Mouse (Mus musculus) heart, postnatal 14 days (tissue): Measurements from ENCODE around the gene Alox8. TPM values are rescaled to one million over a fixed set of nuclear protein-coding genes. Genes with fewer than 3 reads are reported as not detected.

Experiments used
- DNase-seq, 2 experiments: peaks; one replicate each; pipeline ENCODE4 v3.0.0; 2021 to 2022
- intact Hi-C: fragments of 180-260 bp; cut with DNase I; formaldehyde crosslinking; loops from one replicate; pipeline ENCODE4 v1.15.1; 2025
- long read RNA-seq, 2 experiments: library from polyadenylated mRNA; stranded (forward); transcript quantifications; one replicate each; pipeline ENCODE4 v2.0.0; 2021
- total RNA-seq, 2 experiments: library from RNA; stranded (reverse); gene quantifications; 2 replicates each; pipeline ENCODE4 v1.2.3; 2021

Gene Alox8
- total RNA-seq: 1 to 10 TPM in 1 of 2 experiments, under 1 TPM in 1; 0.88 to 1.7 TPM
- long read RNA-seq, experiment 1, partial matches to known transcripts: 2 of 2 reads
- long read RNA-seq, experiment 1, other reads (novel, unspliced or antisense): 0 of 2 reads
- long read RNA-seq, experiment 2, partial matches to known transcripts: 5 of 5 reads
- long read RNA-seq, experiment 2, other reads (novel, unspliced or antisense): 0 of 5 reads

DNA sequence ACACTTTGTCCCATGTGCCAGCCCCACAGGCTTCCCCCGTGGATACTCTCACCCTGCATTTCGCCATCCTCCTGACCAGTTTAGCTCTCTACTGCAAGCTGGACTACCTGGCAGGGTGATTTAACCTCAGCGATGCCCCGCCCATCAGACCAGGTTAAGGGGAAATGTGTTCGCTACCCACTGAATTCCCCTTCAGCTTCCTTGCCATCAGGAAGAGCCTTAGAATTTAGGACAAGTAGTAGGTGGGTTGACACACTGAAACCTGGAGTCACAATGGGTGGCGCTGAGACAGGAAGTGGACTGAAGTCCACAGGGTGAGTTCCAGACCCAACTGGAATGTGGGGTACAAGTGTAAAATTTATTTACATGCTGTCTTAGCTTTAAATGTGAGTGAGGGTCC lies at the start of gene Alox8:
Gene Alox8, minus strand, starts transcription at position 101 of the 400 bp plus-strand sequence.
- intact Hi-C loops: no loop called here
- no peak for DNase-seq

DNA sequence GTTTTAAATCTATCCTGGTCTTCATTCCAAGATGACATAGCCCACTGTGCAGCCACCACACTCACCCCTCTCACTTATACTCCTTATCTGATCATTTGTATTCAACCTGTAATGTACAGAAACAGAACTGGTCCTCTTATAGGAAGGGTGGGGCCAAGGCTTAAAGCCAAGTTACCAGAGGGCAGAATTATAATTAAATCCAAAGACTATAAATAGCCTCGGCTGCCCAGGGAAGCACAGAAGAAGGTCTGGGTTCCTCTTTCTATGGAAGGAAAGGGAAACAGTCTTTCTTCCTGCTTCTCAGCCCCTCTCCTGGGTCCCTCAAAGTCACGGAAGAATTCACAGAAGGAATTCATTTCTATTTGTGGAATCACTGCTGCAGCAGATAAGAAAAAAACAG lies 48.0 kb upstream of the Alox8 start:
- peak; percentile 18 to 31 for DNase-seq
- intact Hi-C loops: loop anchor here (1.0 to 5.0 kb wide), 2 partner anchors 52 to 178 kb away; no protein-coding TSS in a partner anchor

DNA sequence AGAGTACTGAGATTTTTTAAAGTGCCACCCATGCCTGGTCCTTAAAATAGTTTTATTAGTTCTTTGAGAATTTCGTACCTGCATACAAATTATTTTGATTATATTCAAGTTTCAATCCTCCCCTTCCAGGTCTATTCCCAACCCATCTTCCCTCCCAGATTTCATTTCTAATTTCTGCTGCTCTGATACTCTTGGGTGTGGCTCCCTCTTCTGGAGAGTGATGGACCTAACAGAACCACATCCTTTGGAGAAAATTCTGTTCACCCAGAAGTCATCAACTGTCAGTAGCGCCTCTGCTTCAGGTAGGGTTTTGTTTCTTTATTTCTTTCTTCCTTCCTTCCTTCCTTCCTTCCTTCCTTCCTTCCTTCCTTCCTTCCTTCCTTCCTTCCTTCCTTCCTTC lies 47.3 kb upstream of the Alox8 start:
- intact Hi-C loops: loop anchor here (1.0 to 5.0 kb wide), 3 partner anchors 52 to 178 kb away; partner anchors contain the start of gene Aloxe3
- peak; percentile 45 to 76 for DNase-seq

DNA sequence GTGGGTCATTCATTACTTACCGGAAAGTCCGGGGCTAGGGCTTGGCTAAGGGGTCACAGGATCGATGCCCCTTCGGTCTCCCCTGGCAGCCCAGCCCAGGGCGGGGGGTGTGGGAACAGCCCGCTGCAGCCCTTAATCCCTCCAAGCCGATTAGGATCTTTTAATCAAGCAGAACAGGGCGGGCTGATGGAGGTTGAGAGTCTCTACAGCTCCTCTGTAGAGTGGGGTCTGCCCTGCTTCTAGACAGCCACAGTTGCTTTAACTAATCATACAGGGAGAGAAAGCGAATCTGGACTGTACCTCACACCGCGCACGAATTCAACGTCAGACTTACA lies 39.2 kb upstream of the Alox8 start, which contains the start of gene Gucy2e:
Gene Gucy2e, minus strand, starts transcription at position 111 of the 335 bp plus-strand sequence.
- intact Hi-C loops: no loop called here

DNA sequence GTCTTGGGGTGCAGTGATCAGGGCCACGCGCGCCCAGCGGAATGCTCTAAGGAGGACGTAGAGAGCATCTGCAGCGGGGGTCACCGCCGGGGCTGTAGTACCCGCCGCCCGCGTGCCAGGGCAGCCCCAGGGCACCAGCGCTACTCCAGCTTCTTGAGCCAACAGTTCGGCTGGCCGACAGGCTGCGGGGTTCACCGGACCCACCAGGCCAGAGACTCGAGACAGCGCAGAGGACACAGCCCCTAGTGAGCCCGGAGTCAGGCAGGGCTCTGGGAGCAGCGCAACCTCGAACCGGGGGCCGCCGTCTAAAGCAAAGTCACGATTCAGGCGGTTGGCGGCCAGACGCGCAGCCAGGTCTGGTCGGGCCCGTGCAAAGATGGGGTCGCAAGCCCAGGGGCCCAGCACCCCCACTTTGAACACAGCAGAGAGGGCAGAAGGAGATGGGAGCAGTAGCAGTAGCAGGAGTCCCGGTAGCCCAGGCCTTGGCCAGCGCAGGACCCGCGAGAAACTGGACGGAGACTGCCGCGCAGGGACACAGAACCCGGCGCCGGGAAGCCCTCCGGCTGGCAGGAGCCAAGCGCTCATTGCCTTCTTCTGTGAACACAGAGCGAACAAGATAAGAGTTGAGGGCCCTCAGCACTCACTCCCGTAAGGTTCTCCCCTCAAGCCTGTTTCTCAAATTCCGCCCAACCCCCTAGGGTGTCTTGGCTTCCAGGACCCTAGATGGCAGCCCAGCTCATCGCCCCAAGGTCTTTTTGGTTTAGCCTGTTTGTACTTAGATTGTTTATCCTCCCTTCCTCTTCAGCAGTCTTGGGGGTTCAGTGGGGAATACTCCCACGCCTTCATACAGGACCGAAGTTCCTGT lies 38.6 kb upstream of the Alox8 start:
- DNase-seq: no peak
- intact Hi-C loops: no loop called here

More for the DNA sequence above, 39.2 kb upstream of the Alox8 start, which contains the start of gene Gucy2e:
- DNase-seq: no peak

DNA sequence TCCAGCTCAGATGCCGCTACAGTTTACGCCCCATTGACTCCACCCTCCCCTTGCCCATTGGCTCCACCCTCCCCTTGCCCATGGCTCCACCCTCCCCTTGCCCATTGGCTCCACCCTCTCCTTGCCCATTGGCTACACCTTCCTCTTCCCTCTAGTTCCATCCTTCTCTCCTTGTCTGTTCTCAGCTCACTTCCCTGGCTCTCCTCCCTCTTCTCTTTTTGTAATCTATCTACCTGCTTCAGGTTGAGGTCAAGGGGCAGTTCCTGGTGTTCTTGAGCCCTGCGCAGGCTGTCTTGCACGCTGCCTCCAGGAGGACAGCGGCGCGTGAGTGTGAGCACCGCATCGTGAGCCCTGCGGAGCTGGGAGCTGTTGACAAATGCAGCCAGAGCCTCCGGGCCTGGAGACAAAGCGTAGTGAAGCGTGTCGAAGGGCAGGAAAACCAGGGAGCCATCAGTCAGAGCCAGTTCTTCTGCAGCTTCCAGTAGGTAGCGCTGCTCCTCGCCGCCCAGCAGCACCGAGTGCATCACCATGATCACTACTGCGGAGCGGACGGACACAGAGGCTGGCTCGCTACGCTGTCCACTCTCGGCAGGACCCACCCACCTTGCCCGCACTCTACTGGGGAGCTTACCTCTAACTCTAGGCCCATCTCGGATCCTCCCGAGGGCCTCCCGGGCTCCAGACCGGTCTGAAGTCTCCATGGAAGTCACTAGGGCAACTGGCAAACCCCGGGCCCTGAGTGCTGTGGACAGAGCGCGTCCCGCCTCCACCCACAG lies 37.8 kb upstream of the Alox8 start:
- intact Hi-C loops: no loop called here
- DNase-seq: peak; percentile 26 to 41

DNA sequence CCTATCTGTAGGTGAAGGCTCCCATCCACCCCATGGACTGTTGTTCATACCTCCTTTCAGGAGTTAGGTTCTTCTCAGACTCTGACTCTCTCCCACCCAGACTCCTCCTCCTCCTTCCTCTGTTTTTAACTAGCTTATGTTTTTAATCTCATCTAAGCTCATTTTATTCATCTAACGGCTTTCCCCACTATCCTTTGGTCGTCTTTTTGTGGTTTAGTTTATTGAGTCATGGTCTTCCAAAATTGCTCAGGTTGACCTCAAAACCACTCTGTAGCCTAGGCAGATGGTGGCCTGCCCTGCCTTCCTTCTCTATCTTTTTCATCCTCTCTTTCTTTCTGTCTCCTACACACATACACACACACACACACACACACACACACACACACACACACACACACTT lies 35.5 kb upstream of the Alox8 start:
- no peak for DNase-seq
- intact Hi-C loops: no loop called here

DNA sequence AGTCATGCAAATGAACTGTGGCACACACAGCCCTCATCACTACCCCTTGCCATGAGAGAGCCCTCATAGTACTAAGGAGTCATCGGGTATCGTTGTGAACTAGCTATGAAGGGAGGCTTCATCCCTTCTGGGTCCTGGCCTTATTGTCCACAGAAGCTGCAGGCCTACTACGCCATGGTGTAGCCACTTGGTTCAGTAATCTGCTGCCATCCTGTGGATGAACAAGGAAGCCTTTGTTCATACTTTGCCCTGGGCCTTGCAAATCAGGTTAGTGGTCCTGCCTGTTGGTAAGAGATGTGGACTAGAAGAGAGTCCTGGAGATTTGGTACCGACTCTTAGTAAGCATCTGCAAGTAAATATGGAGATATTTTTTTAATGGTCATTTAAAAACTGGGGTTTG lies 32.8 kb upstream of the Alox8 start:
- intact Hi-C loops: no loop called here
- no peak for DNase-seq

DNA sequence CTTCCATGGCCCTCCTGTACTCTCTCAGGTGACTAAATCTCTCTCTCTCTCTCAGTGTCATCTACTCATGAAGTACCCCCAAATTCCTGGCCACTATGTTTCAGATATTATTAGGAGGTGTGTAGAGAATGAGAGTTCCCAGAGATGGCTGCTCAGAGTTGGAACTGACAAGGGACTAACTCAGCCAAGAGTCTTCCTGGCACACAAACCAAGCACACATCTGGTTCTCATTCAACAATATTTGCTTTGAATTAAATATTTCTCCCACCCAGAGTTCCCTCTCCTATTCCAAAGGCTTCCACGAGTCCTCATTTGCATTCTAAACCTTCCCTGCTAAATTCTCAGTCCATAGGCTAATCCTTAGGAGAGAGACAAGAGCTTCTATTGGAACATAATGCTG lies 28.1 kb upstream of the Alox8 start:
- no peak for DNase-seq
- intact Hi-C loops: no loop called here

DNA sequence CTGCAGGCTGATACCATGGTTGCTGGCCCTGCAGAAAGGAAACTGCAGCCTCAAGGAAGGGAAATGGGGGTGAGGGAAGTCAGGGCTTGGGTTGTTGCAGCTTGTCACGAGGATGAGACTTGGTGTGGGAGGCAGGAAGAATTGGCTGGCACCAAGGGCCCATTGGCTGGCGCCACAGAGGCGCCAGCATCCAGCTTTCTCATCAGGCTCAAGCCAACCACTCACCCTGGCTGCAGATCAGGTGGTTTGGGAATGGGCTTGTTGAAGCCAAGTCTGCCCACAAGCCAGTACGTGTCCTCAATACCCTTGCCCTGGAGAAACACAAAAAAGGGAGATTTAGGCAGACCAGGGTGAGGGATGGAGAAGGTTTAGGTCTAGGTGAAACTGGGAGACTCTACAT lies 25.5 kb upstream of the Alox8 start:
- intact Hi-C loops: no loop called here
- peak; percentile 25 to 35 for DNase-seq

DNA sequence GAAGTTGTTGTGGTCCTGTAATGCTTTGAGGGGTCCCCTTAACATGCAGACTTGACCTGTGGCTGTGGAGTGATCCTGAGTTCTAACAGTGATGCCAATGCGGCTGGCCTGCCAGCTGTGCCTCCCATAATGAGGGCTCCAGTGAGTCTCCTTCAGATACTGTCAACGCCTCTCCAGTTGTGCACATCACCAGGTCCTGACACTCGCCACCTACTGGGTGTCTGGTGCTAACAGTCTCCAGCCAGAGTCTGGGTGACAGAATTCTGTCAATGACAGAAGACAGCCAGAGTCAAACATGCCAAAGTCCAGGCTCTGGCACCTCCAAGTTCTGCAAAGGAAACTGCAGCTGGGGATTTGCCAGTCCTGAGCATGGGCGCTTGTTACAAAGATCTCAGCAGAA lies 23.4 kb upstream of the Alox8 start:
- peak; percentile 23 to 65 for DNase-seq
- intact Hi-C loops: no loop called here

DNA sequence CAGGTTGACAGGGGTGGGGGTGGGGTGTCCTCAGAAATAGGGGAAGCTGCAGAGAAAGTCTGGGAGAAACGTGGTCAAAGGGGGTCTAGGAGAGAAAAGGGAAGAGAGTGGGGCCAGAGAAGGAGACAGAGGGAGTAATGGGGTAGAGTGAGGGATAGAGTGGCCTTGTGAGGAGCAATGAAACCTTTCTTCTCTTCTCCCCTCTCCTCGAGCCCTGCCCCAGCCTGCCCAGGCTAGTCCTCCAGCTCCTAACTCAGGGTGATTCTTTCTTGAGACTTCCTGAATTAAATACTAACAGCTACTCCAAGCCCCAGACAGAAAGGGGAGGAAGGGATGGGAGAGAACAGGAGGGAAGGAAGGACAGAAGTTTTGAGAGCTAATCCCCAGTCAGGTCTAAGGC lies 21.0 kb upstream of the Alox8 start:
- no peak for DNase-seq
- intact Hi-C loops: no loop called here

DNA sequence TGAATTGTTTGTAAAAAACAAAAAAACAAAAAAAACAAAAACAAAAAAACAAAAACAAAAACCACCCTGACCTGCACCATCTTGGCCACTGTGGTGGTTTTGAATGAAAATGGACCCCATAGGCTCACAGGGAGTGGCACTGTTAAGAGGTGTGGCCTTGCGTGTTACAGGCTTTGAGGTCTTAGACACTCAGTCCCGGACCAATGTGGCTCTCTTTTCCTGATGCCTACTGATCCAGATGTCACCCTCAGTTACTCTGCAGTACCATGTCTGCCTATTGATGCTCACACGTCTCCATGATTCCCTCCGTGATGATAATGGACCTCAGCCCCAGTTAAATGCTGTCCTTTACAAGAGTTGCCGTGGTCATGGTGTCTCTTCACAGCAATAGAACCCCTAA lies 19.8 kb upstream of the Alox8 start:
- DNase-seq: no peak
- intact Hi-C loops: no loop called here

DNA sequence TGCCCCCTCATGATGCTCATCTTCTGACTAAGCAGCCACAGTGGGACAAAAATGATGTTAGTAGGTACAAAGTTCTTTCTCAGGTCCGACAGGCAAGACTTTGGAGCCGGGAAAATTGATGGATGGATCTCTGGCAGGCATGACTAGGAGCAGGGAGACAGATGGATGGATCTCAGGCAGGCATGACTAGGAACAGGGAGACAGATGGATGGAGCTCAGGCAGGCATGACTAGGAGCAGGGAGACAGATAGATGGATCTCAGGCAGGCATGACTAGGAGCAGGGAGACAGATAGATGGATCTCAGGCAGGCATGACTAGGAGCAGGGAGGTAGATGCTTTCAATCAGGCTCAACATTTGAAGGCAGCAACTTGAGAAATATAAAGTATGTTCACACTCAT lies 13.8 kb upstream of the Alox8 start:
- intact Hi-C loops: no loop called here
- DNase-seq: no peak

DNA sequence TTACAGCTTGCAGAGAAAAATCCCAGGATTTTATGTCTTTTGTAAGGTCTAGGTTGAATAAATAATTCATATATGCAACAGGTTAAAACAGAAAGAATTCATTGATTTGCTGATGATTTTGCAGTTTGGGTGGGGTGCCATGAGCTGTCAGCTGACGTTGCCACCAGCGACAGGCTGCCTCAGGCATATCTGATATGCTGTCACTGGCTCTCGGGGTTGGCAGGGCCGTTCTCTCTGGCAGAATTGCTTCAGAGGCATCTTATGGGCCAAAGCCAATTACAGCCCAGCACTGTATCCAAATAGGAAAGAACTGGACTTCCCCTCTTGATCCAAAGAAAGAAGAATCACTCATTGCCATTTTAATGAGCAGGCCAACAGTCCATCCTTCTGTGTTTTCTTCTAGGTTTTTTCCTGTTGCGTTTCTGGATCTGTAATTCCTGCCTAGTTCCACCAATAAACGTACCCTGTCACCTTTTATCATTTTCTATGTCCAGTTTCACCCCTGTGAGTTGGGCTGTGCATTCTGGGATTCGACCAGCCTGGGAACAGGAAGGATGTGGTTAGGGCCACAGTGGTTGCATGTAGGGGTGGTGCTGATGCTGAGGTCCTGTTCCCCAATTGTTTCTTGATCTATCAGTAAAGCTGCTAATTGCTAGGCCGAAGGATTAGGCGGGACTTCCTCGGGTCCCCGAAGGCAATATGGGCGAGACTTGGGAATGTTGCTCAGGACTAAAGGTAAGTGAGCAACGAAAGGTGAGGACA lies 5.0 kb upstream of the Alox8 start:
- intact Hi-C loops: no loop called here
- DNase-seq: no peak

DNA sequence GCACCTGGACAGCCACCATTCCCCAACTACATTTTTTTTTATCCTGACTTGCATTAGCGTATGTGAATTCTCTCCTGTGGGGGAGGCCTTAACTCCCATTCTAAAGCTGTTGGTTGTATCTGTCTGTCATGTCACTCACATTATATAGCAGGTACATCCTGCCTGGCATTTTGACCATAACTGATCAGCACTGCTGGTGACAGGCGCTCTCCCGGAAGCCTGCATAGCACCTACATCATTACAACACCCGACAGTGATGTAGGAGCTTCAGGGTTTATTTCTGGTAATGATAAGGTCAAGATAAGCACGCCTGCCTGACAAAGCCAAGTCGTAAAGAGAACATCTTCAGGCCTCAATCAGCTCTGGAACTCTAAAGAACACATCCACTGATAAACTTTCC lies 2.6 kb upstream of the Alox8 start:
- intact Hi-C loops: no loop called here
- DNase-seq: no peak

DNA sequence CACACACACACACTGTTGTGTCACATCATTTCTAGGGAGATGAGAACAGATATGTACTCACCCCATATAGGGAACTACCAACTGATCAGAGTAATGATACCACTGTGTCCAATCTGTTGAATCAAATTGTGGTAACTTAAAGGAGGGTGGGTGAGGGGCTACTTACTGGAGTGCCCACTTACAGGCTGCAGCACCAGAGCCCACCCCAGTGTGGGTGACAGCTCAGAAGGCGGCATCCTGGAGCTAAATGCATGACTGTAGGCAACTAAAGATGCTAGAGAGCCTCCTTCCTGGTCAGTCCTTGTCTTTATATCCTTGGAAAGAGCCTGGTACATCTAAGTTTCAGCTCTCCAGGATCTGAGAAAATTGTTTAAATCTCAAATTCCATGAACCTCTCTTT lies 1.6 kb upstream of the Alox8 start:
- intact Hi-C loops: no loop called here
- DNase-seq: no peak

DNA sequence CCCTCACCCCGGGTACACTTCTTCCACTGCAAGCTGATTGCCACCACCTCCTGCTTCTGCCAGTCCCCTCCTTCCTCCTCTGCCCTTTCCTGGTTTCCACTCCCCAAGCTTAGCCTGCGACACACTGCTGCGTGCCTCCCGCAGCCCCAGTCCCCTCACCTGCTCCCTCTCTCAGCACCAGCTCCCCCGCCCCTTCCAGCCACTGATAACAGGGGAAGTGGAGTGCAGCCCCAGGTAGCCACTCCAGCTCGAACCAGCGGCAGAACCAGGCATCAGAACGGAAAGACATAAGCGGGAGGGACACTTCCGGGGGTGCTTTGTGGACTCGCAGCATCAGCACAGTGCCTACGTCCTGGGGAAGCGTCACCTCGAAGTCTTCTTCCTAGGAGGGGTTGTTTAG lies 449 bp downstream of the Alox8 start:
- intact Hi-C loops: no loop called here
- DNase-seq: no peak

DNA sequence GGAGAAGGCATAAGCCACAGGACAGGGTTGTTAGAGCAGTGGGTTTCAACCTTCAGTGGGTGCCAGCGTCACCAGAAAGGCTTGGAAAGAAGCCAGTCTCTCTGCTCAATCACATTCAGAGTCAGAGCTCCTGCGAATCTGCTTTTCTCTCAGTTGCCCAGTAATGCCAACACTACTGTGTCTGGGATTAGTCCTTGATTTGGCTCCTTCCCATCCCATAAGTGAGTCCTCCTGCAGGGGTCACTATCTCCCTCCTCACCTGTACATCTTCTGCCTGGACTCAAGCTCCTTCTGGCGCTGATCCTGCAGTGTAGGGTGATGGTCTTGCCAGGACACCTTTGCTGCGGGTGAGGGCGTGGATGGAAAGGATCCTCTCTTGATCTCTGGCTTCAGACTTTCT lies 877 bp downstream of the Alox8 start:
- no peak for DNase-seq
- intact Hi-C loops: no loop called here

DNA sequence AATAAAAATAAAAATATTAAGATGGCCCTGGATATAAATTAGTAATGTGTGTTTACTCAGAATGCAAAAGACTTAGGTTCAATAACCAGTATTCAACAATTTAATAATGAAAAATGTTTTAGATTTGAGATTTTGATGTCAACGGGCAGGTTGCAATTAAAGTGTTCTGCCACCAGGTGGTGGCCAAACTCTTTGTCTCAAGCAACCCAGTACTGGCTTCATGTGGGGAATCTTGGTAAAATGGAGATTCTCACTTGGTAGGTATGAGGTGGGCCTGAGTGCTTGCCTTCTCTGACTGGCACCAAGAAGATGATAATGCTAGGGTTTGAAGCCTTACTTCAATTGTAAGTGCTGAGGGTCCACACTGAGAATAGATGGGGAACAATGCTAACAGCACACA lies 4.8 kb downstream of the Alox8 start:
- peak; percentile 52 to 53 for DNase-seq
- intact Hi-C loops: loop anchor here (1.0 to 5.0 kb wide), 2 partner anchors 52 to 194 kb away; no protein-coding TSS in a partner anchor
